Mouse (Mus musculus) heart, postnatal 0 days (tissue): Measurements from ENCODE around the gene Psmd12.
"Not testable (repeated sequence)": the region's sequence is repeated elsewhere in the genome, so short reads cannot be mapped to it uniquely, and the experiment has no call there.

Experiments
- CTCF ChIP-seq: IDR thresholded peaks from 2 replicates; pipeline ENCODE4 v1.5.1; 2016; ENCODE audit warnings: antibody characterized with exemption, control low read depth, low read depth
- EP300 ChIP-seq: IDR thresholded peaks from 2 replicates; pipeline ENCODE4 v1.6.1; 2016; ENCODE audit warnings: antibody characterized with exemption, low read depth

DNA sequence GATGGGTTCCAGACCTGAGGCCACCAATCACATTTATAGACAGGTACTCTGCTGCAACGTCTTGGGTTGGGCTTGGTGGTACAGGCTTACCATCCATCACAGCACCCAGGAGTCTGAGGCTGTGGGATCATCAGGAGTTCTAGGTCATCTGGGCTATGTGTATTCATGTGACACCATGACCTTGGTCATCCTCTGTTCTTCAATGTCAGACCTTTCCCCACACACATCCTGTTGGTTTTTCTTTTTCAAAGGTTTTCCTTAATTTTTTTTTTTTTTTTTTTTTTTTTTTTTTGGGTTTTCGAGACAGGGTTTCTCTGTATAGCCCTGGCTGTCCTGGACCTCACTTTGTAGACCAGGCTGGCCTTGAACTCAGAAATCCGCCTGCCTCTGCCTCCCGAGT lies 25.1 kb downstream of the Psmd12 start:
- TF ChIP-seq CTCF, EP300: not testable (repeated sequence)
